Mouse (Mus musculus) activated CD4-positive, CD25-positive, alpha-beta regulatory T cell, adult 9 weeks (primary cell): Measurements from ENCODE around the gene Dennd5a. TPM values are rescaled to one million over a fixed set of nuclear protein-coding genes. Genes with fewer than 3 reads are reported as not detected.

Source experiments
- polyA plus RNA-seq: library from polyadenylated mRNA; unstranded; fragments of 100-300 nt; shearing (Covaris generic); gene quantifications from one replicate; pipeline ENCODE4 v1.2.1, GENCODE M21; 2017

Gene Dennd5a
- polyA plus RNA-seq: 16.5 TPM

DNA sequence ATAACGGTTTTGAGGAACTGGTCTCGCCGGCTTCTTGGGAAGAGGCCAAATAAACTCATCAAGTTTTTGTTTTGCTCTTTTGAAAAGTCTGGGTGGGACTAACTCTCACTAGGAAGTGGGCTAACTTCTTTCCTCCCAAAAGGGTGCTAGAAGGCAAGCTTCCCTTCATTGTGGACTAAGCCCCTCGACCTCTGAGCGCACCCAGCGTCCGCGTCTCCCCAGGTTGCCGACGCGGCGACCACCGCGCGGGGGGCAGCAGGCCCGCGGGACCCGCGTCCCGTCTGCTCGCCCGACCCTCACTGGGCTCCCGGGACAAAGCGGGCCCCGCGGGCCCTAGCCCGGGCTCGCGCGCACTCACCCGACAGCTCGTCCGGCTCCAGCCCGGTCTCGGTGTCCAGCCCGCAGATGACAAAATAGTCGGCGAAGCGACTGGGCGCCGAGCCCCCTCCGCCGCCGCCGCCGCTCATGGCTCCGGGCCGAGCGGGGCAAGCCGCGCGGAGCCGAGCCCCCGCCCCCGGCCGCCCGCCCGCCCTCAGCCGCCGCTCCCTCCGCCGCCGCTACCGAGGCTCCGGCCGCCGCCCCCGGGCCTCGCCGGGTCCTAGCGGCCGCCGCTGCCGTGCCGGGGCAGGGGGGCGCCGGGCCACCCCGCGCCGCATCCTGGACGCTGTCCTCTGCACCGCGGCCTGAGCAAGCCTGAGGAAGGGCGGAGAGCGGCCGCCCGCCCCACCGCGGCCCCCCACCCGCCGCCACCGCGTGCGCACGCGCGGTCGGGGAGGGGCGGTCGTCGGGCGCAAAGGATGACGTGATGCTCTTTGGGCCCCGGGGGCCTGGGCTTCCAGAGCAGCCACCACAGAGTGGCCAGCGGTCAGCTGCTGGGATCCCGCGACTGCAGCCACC, at the start of gene Dennd5a:
Gene Dennd5a (minus strand): TSS at position 755 of the 897 bp plus-strand sequence.

DNA sequence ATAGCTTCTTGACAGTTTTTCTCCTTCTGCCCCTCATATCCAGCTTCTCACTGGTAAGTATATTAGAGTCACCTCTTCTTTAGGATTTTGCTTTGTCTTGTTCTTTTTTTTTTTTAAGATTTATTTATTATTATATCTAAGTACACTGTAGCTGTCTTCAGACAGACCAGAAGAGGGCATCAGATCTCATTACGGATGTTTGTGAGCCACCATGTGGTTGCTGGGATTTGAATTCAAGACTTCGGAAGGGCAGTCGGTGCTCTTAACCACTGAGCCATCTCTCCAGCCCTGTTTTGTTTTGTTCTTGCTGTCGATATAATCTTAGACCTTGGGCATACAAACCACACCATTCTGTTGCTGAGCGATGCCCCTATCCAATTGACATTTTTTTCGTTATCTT, 26.5 kb upstream of the Dennd5a start, which contains the start of gene Tmem41b:
Gene Tmem41b (minus strand): TSS at position 155 of the 400 bp plus-strand sequence.

DNA sequence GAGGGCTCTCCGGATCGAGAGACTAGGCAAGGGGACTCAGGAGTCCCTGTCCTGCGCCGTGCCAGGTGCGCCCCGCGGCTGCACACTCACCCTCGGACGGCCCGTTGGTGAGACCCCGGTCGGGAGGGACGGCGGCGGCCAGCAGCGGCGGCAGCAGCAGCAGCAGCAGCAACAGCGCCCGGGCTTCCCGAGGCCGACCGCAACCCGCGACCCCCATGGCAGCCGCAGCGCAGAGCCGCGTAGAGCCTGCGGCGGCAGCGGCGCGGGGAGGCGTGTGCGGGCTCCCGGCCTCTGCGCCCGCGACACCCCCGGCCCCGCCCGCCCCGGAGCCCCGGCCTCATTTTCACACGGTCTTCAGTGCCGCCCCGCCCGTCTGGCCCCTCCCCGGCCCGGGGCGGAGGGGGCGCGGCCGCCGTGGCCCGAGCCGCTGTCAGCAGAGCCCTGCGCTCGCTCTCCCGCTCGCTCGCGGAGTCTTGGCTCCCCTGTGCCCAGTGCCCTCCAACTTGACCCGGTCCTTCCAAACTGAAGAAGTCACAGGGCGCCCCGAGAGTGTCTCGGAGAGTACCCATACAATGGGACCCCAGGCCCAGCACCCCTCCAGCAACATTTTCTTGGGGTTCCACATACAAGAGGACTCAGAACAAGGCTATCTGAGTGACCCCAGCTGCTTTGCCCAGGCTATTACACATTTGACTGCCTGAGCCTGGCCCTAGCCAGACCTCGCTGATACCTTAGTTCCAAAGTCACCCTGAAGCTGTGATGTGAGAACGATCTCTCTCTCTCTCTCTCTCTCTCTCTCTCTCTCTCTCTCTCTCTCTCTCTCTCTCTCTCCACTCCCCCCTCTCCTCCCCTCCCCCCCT, 94.7 kb downstream of the Dennd5a start, which contains the start of gene Scube2:
Gene Scube2 (minus strand): TSS at position 310 of the 860 bp plus-strand sequence.

Other genes starting within 250 kb of the Dennd5a start
- gene BC051019, start 236.6 kb downstream of the Dennd5a start, polyA plus RNA-seq: not detected
- not detected for gene Ascl3, start 228.7 kb downstream of the Dennd5a start, polyA plus RNA-seq
- gene Tmem9b, start 207.6 kb downstream of the Dennd5a start, polyA plus RNA-seq: 76.5 TPM
- 0.16 TPM for gene Nrip3, start 178.4 kb downstream of the Dennd5a start, polyA plus RNA-seq
- gene Scube2, start 94.8 kb downstream of the Dennd5a start, polyA plus RNA-seq: not detected
- gene Tmem41b, start 26.5 kb upstream of the Dennd5a start, polyA plus RNA-seq: 51.0 TPM
- gene Ipo7, start 57.8 kb upstream of the Dennd5a start, polyA plus RNA-seq: 35.3 TPM
- gene Zfp143, start 100.7 kb upstream of the Dennd5a start, polyA plus RNA-seq: 47.7 TPM
- gene Wee1, start 161.6 kb upstream of the Dennd5a start, polyA plus RNA-seq: 3.5 TPM